Mouse (Mus musculus): ENCODE results near the gene Hic2. TPM values are rescaled to one million over a fixed set of nuclear protein-coding genes. Genes with fewer than 3 reads are reported as not detected.
A peak's percentile ranks its signal among the peaks of the same experiment; 100 is the strongest.

The Hic2 gene
- polyA plus RNA-seq, 1 experiment from 2014 or later: 5.2 TPM

DNA sequence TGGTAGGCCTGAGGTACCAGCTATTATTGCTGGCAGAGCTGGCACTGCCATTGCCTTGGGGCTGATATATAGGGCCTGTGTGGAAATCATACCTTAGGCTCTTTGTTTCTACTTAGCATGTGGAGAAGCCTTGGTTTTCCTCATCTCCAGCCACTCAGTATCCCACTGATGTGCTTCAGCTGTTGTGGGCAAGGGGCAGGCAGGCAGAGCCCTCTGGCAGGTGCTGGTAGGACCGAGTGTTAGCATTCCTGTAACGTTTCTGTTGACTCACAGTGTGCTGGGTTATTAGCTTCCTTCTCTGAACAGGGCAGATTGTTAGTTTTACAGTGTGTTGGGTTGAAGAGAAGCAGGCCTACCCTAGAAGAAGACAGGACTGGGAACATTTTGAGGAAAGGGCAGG is 21.9 kb downstream of the Hic2 start:
- Histone ChIP-seq H3K4me1 (ENCODE audit: control insufficient read depth, insufficient read depth, low read length) (peaks cover 24% of the 10 kb centered on the region), H3K36me3 (ENCODE audit: control insufficient read depth, insufficient read depth, low read length) (peaks cover 26% of the 10 kb centered on the region), H3K4me2 (replicated peaks; ENCODE audit: low read depth, low read length) (no peak overlapping the region), H3K27me3 (ENCODE audit: control insufficient read depth, insufficient read depth, low read length) (no peaks in the 10 kb centered on the region), H3K27ac (ENCODE audit: low read length) (no peak overlapping the region), H3K9me3 (ENCODE audit: control insufficient read depth, low read depth, low read length) (no peaks in the 10 kb centered on the region), H3K4me3 (ENCODE audit: low read depth, low read length) (no peak overlapping the region), H3K9ac (replicated peaks; ENCODE audit: low read depth, low read length) (no peak overlapping the region)
- 49% methylated on average over 2 of the region's 2 CpGs for WGBS
- no peak for ATAC-seq (ENCODE audit: insufficient number of reproducible peaks, insufficient read depth, low FRiP score, low read depth)

DNA sequence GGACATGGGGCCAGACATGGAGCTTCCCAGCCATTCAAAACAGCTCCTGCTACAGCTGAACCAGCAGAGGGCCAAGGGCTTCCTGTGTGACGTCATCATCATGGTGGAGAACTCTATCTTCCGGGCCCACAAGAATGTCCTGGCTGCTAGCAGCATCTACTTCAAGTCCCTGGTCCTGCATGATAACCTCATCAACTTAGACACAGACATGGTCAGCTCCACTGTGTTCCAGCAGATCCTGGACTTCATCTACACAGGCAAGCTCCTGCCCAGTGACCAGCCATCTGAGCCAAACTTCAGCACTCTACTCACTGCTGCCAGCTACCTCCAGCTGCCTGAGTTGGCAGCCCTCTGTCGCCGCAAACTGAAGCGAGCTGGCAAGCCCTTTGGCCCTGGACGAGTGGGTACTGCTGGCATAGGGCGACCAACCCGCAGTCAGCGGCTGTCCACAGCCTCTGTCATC is 24.0 kb downstream of the Hic2 start:
- Histone ChIP-seq H3K9me3 (ENCODE audit: control insufficient read depth, low read depth, low read length) (no peaks in the 10 kb centered on the region), H3K36me3 (ENCODE audit: control insufficient read depth, insufficient read depth, low read length) (peaks cover 26% of the 10 kb centered on the region)

GRCm38 (mm10) chr16:17258917-17259316 is 25.5 kb downstream of the Hic2 start:
- no peak overlapping the region for H3K9ac ChIP-seq (replicated peaks; ENCODE audit: low read depth, low read length)
- H3K4me2 ChIP-seq (replicated peaks; ENCODE audit: low read depth, low read length): no peak overlapping the region
- ATAC-seq (ENCODE audit: insufficient number of reproducible peaks, insufficient read depth, low FRiP score, low read depth): no peak
- H3K27me3 ChIP-seq (ENCODE audit: control insufficient read depth, insufficient read depth, low read length): no peaks in the 10 kb centered on the region
- peaks cover 26% of the 10 kb centered on the region for H3K36me3 ChIP-seq (ENCODE audit: control insufficient read depth, insufficient read depth, low read length)
- no peak overlapping the region for H3K4me3 ChIP-seq (ENCODE audit: low read depth, low read length)
- 94% methylated on average over 12 of the region's 12 CpGs for WGBS
- peaks cover 4% of the 10 kb centered on the region for H3K4me1 ChIP-seq (ENCODE audit: control insufficient read depth, insufficient read depth, low read length)
- H3K9me3 ChIP-seq (ENCODE audit: control insufficient read depth, low read depth, low read length): no peaks in the 10 kb centered on the region
- H3K27ac ChIP-seq (ENCODE audit: low read length): no peak overlapping the region

More for the DNA sequence above, 24.0 kb downstream of the Hic2 start:
- Histone ChIP-seq H3K4me2 (replicated peaks; ENCODE audit: low read depth, low read length) (no peak overlapping the region), H3K4me3 (ENCODE audit: low read depth, low read length) (no peak overlapping the region), H3K4me1 (ENCODE audit: control insufficient read depth, insufficient read depth, low read length) (peaks cover 13% of the 10 kb centered on the region), H3K27me3 (ENCODE audit: control insufficient read depth, insufficient read depth, low read length) (no peaks in the 10 kb centered on the region), H3K27ac (ENCODE audit: low read length) (no peak overlapping the region), H3K9ac (replicated peaks; ENCODE audit: low read depth, low read length) (no peak overlapping the region)
- WGBS: 90% methylated on average over 9 of the region's 9 CpGs
- no peak for ATAC-seq (ENCODE audit: insufficient number of reproducible peaks, insufficient read depth, low FRiP score, low read depth)

- Histone ChIP-seq H3K4me1 (ENCODE audit: control insufficient read depth, insufficient read depth, low read length) (no peaks in the 10 kb centered on the region), H3K4me2 (replicated peaks; ENCODE audit: low read depth, low read length) (no peak overlapping the region), H3K9ac (replicated peaks; ENCODE audit: low read depth, low read length) (no peak overlapping the region), H3K4me3 (ENCODE audit: low read depth, low read length) (no peak overlapping the region), H3K9me3 (ENCODE audit: control insufficient read depth, low read depth, low read length) (no peaks in the 10 kb centered on the region), H3K36me3 (ENCODE audit: control insufficient read depth, insufficient read depth, low read length) (peaks cover 24% of the 10 kb centered on the region), H3K27ac (ENCODE audit: low read length) (no peak overlapping the region), H3K27me3 (ENCODE audit: control insufficient read depth, insufficient read depth, low read length) (no peaks in the 10 kb centered on the region)
- ATAC-seq (ENCODE audit: insufficient number of reproducible peaks, insufficient read depth, low FRiP score, low read depth): no peak
- 92% methylated on average over 1 of the region's 1 CpGs for WGBS
Observed at GRCm38 (mm10) chr16:17261341-17261740, 28.0 kb downstream of the Hic2 start.

DNA sequence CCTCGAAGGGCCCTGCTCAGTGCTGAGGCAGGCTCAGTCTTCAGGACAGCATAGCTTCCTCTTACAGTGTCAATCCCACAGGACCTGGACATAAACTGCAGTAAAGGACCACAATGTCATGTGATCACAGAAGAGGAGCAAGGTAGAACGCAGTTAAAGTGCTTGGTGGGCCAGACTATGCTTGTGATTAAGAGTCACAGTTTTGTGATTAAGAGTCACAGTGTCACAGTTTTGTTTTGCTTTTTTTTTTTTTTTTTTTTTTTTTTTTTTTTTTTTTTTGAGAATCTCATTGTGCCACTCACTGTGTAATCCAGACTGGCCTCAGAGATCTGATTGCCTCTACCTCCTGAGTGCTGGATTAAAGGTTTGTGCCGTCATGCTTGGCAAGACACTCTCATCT is 32.7 kb downstream of the Hic2 start:
- 79% methylated on average over 3 of the region's 3 CpGs for WGBS
- H3K4me2 ChIP-seq (replicated peaks; ENCODE audit: low read depth, low read length): no peak overlapping the region
- ATAC-seq (ENCODE audit: insufficient number of reproducible peaks, insufficient read depth, low FRiP score, low read depth): no peak
- H3K27ac ChIP-seq (ENCODE audit: low read length): no peak overlapping the region
- H3K9me3 ChIP-seq (ENCODE audit: control insufficient read depth, low read depth, low read length): peaks cover 5% of the 10 kb centered on the region; the same call in 1 of the 2 replicates
- H3K4me1 ChIP-seq (ENCODE audit: control insufficient read depth, insufficient read depth, low read length): no peaks in the 10 kb centered on the region
- no peak overlapping the region for H3K4me3 ChIP-seq (ENCODE audit: low read depth, low read length)
- no peak overlapping the region for H3K9ac ChIP-seq (replicated peaks; ENCODE audit: low read depth, low read length)
- H3K27me3 ChIP-seq (ENCODE audit: control insufficient read depth, insufficient read depth, low read length): no peaks in the 10 kb centered on the region
- H3K36me3 ChIP-seq (ENCODE audit: control insufficient read depth, insufficient read depth, low read length): no peaks in the 10 kb centered on the region

DNA sequence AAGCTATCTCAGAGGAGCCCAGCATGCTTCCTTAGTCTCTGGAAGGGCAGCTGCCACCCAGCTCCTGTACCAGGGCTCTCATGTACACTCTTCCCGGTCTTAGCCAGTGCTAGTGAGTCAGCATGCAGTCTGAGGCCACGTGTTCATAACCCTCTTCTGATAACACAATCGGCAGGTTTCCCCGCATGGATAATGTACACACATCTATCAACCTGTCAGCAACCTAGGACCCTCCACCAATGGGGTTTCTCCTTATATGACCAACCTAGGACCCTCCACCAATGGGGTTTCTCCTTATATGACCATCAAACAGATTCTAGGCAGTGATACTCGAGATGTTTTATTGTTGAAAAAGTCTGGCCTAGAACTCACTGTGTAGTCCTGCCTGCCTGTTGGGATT is 34.6 kb downstream of the Hic2 start:
- H3K9ac ChIP-seq (replicated peaks; ENCODE audit: low read depth, low read length): no peak overlapping the region
- H3K4me2 ChIP-seq (replicated peaks; ENCODE audit: low read depth, low read length): no peak overlapping the region
- H3K4me3 ChIP-seq (ENCODE audit: low read depth, low read length): no peak overlapping the region
- H3K27ac ChIP-seq (ENCODE audit: low read length): no peak overlapping the region
- ATAC-seq (ENCODE audit: insufficient number of reproducible peaks, insufficient read depth, low FRiP score, low read depth): peak; percentile 81
- H3K4me1 ChIP-seq (ENCODE audit: control insufficient read depth, insufficient read depth, low read length): no peaks in the 10 kb centered on the region
- H3K36me3 ChIP-seq (ENCODE audit: control insufficient read depth, insufficient read depth, low read length): no peaks in the 10 kb centered on the region
- no peaks in the 10 kb centered on the region for H3K27me3 ChIP-seq (ENCODE audit: control insufficient read depth, insufficient read depth, low read length)
- H3K9me3 ChIP-seq (ENCODE audit: control insufficient read depth, low read depth, low read length): peaks cover 5% of the 10 kb centered on the region; the same call in 1 of the 2 replicates
- 40% methylated on average over 5 of the region's 5 CpGs for WGBS

- WGBS: 85% methylated on average over 5 of the region's 5 CpGs
- Histone ChIP-seq H3K27me3 (ENCODE audit: control insufficient read depth, insufficient read depth, low read length) (no peaks in the 10 kb centered on the region), H3K4me1 (ENCODE audit: control insufficient read depth, insufficient read depth, low read length) (no peaks in the 10 kb centered on the region), H3K4me2 (replicated peaks; ENCODE audit: low read depth, low read length) (no peak overlapping the region), H3K27ac (ENCODE audit: low read length) (no peak overlapping the region), H3K9ac (replicated peaks; ENCODE audit: low read depth, low read length) (no peak overlapping the region), H3K9me3 (ENCODE audit: control insufficient read depth, low read depth, low read length) (peaks cover 5% of the 10 kb centered on the region; the same call in 1 of the 2 replicates), H3K4me3 (ENCODE audit: low read depth, low read length) (no peak overlapping the region), H3K36me3 (ENCODE audit: control insufficient read depth, insufficient read depth, low read length) (no peaks in the 10 kb centered on the region)
- no peak for ATAC-seq (ENCODE audit: insufficient number of reproducible peaks, insufficient read depth, low FRiP score, low read depth)
Observed at GRCm38 (mm10) chr16:17269872-17270271, 36.5 kb downstream of the Hic2 start.

DNA sequence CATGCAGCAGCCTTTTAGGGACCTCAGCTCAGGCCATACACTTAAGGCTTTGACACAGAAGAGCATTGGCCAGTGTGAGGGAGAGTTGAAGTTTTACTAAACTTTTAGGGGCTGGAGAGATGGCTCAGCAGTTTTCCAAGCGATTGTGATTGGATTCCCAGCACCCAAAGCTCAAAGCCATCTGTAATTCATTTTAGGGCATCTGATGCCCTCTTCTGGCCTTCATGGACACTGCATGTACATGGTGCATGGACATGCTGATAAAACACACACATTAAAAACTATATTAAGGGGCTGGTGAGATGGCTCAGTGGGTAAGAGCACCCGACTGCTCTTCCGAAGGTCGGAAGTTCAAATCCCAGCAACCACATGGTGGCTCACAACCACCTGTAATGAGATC is 37.8 kb downstream of the Hic2 start:
- Histone ChIP-seq H3K9me3 (ENCODE audit: control insufficient read depth, low read depth, low read length) (peaks cover 5% of the 10 kb centered on the region; the same call in 1 of the 2 replicates), H3K4me3 (ENCODE audit: low read depth, low read length) (no peak overlapping the region)
- WGBS: 72% methylated on average over 4 of the region's 4 CpGs

DNA sequence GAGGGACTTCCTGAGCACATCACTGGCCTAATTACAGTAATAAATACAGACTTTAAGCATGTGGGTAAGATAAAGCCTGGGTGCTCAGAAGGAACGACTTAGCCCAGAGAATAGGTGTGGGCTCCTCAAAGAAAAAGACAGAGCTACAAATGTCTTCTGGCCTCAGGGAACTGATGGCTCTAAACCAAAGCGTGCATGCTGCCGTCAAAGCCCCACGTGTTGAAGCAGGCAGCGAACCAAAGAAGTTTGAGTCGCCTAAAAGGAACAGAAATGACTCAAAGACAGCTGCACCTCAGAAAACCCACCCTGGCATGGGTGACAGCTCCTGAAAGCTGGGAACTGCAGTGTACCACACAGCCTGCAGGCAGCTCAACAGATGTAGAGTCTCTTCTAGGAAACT is 38.5 kb downstream of the Hic2 start:
- Histone ChIP-seq H3K9me3 (ENCODE audit: control insufficient read depth, low read depth, low read length) (peaks cover 5% of the 10 kb centered on the region; the same call in 1 of the 2 replicates), H3K27me3 (ENCODE audit: control insufficient read depth, insufficient read depth, low read length) (no peaks in the 10 kb centered on the region), H3K4me2 (replicated peaks; ENCODE audit: low read depth, low read length) (no peak overlapping the region), H3K4me3 (ENCODE audit: low read depth, low read length) (no peak overlapping the region), H3K9ac (replicated peaks; ENCODE audit: low read depth, low read length) (no peak overlapping the region), H3K36me3 (ENCODE audit: control insufficient read depth, insufficient read depth, low read length) (no peaks in the 10 kb centered on the region), H3K27ac (ENCODE audit: low read length) (no peak overlapping the region), H3K4me1 (ENCODE audit: control insufficient read depth, insufficient read depth, low read length) (peaks cover under 1% of the 10 kb centered on the region; the same call in 1 of the 2 replicates)
- no peak for ATAC-seq (ENCODE audit: insufficient number of reproducible peaks, insufficient read depth, low FRiP score, low read depth)
- 71% methylated on average over 6 of the region's 6 CpGs for WGBS

More for the DNA sequence above, 37.8 kb downstream of the Hic2 start:
- Histone ChIP-seq H3K9ac (replicated peaks; ENCODE audit: low read depth, low read length) (no peak overlapping the region), H3K4me2 (replicated peaks; ENCODE audit: low read depth, low read length) (no peak overlapping the region), H3K36me3 (ENCODE audit: control insufficient read depth, insufficient read depth, low read length) (no peaks in the 10 kb centered on the region), H3K27ac (ENCODE audit: low read length) (no peak overlapping the region), H3K27me3 (ENCODE audit: control insufficient read depth, insufficient read depth, low read length) (no peaks in the 10 kb centered on the region), H3K4me1 (ENCODE audit: control insufficient read depth, insufficient read depth, low read length) (no peaks in the 10 kb centered on the region)
- ATAC-seq (ENCODE audit: insufficient number of reproducible peaks, insufficient read depth, low FRiP score, low read depth): no peak
